Mouse (Mus musculus): ENCODE data around the gene Arl6ip5. TPM values are rescaled to one million over a fixed set of nuclear protein-coding genes. Genes with fewer than 3 reads are reported as not detected.
"Not testable (repeated sequence)": the region's sequence is repeated elsewhere in the genome, so short reads cannot be mapped to it uniquely, and the experiment has no call there.

Gene Arl6ip5
- total and polyA plus RNA-seq, 2 experiments = 25.3 to 27.8 TPM

GRCm38 (mm10) chr6:97258489-97258888 is 48.0 kb downstream of the Arl6ip5 start:
- Histone ChIP-seq H3K36me3 (ENCODE audit: control insufficient read depth, insufficient read depth, low read length) (no peaks in the 10 kb centered on the region), H3K9ac (ENCODE audit: low read depth, low read length) (no peak overlapping the region), H3K27ac (replicated peaks; ENCODE audit: insufficient read depth, low read depth, low read length) (no peak overlapping the region), H3K4me1 (ENCODE audit: control insufficient read depth, insufficient read depth, low read length) (peaks cover 14% of the 10 kb centered on the region; the same call in 1 of the 2 replicates), H3K27me3 (ENCODE audit: control insufficient read depth, insufficient read depth, low read length) (no peaks in the 10 kb centered on the region), H3K79me2 (ENCODE audit: control insufficient read depth, insufficient read depth, low read length) (no peaks in the 10 kb centered on the region), H3K4me3 (ENCODE audit: insufficient read depth, low read depth, low read length) (no peak overlapping the region)
- TF ChIP-seq CTCF (IDR thresholded peaks at IDR 0.05; ENCODE audit: low read depth, low read length) (no peak), POLR2A (IDR thresholded peaks at IDR 0.05; ENCODE audit: extremely low read depth, insufficient read depth, low read length) (no peak)
- 95% methylated on average over 1 of the region's 1 CpGs for whole genome bisulfite sequencing
- DNase-seq (ENCODE audit: extremely low read depth, low read depth, low spot score) = no peak

GRCm38 (mm10) chr6:97259926-97260325 is 49.4 kb downstream of the Arl6ip5 start:
- H3K4me1 ChIP-seq (ENCODE audit: control insufficient read depth, insufficient read depth, low read length) = peaks cover 14% of the 10 kb centered on the region; the same call in 1 of the 2 replicates
- not testable (repeated sequence) for H3K4me3 ChIP-seq (ENCODE audit: insufficient read depth, low read depth, low read length); H3K36me3 ChIP-seq (ENCODE audit: control insufficient read depth, insufficient read depth, low read length); H3K9ac ChIP-seq (ENCODE audit: low read depth, low read length); H3K79me2 ChIP-seq (ENCODE audit: control insufficient read depth, insufficient read depth, low read length); DNase-seq (ENCODE audit: extremely low read depth, low read depth, low spot score); H3K27ac ChIP-seq (replicated peaks; ENCODE audit: insufficient read depth, low read depth, low read length); H3K27me3 ChIP-seq (ENCODE audit: control insufficient read depth, insufficient read depth, low read length)
- WGBS = 95% methylated on average over 2 of the region's 2 CpGs

DNA sequence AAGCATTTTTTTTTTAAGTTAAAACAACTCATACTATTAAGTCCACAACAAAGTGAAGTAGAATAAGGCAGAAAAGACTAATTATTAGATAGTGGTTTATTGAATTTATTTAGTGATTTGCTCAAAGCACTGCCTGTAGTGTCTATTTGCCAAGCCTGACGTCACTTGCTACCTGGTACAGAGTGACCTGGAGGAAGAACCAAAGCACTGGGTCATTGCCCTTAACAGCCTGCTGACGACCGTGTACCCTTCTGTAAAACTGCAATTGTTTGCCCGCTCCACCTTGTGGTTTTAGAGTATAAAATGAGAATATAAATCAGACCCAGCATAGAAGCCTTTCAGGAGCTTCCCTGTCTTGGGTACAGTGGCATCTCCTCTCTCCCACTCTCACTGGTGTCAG is 51.7 kb downstream of the Arl6ip5 start:
- TF ChIP-seq CTCF (IDR thresholded peaks at IDR 0.05; ENCODE audit: low read depth, low read length) = no peak
- TF ChIP-seq POLR2A (IDR thresholded peaks at IDR 0.05; ENCODE audit: extremely low read depth, insufficient read depth, low read length) = no peak
- Histone ChIP-seq H3K9ac (ENCODE audit: low read depth, low read length) (peak overlapping the region; percentile 55), H3K4me3 (ENCODE audit: insufficient read depth, low read depth, low read length) (no peak overlapping the region), H3K27me3 (ENCODE audit: control insufficient read depth, insufficient read depth, low read length) (no peaks in the 10 kb centered on the region), H3K27ac (replicated peaks; ENCODE audit: insufficient read depth, low read depth, low read length) (peak overlapping the region; percentile 98), H3K36me3 (ENCODE audit: control insufficient read depth, insufficient read depth, low read length) (no peaks in the 10 kb centered on the region), H3K79me2 (ENCODE audit: control insufficient read depth, insufficient read depth, low read length) (no peaks in the 10 kb centered on the region), H3K4me1 (ENCODE audit: control insufficient read depth, insufficient read depth, low read length) (peaks cover 20% of the 10 kb centered on the region; the same call in 1 of the 2 replicates)
- 28% methylated on average over 4 of the region's 4 CpGs for WGBS
- DNase-seq (ENCODE audit: extremely low read depth, low read depth, low spot score) = peak; percentile 98

GRCm38 (mm10) chr6:97263750-97264149 is 53.3 kb downstream of the Arl6ip5 start:
- DNase-seq (ENCODE audit: extremely low read depth, low read depth, low spot score) = peak; percentile 56
- not testable (repeated sequence) for H3K9ac ChIP-seq (ENCODE audit: low read depth, low read length); H3K79me2 ChIP-seq (ENCODE audit: control insufficient read depth, insufficient read depth, low read length); H3K36me3 ChIP-seq (ENCODE audit: control insufficient read depth, insufficient read depth, low read length); H3K4me3 ChIP-seq (ENCODE audit: insufficient read depth, low read depth, low read length); H3K27me3 ChIP-seq (ENCODE audit: control insufficient read depth, insufficient read depth, low read length)
- H3K4me1 ChIP-seq (ENCODE audit: control insufficient read depth, insufficient read depth, low read length) = peaks cover 24% of the 10 kb centered on the region
- peak overlapping the region; percentile 88 for H3K27ac ChIP-seq (replicated peaks; ENCODE audit: insufficient read depth, low read depth, low read length)

DNA sequence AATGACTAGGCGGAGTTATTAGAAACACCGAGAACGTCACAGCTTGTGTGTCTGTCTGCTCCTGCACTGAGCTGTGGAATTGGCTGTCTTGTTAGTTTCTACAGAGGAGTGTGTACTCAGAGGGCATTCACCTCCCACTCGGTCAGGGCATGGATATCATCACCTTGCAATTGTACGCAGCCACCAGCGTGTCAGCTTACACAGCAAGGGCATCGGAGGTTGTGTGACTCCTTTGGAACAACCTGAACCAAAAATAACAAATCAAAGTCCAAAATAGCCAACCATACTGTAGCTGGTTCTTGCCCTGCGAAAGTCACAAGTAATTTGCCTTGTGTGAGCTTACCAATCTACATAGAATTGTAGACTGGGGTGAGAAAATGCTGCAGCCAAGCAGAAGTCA is 54.8 kb downstream of the Arl6ip5 start:
- H3K9ac ChIP-seq (ENCODE audit: low read depth, low read length) = no peak overlapping the region
- no peak overlapping the region for H3K4me3 ChIP-seq (ENCODE audit: insufficient read depth, low read depth, low read length)
- H3K4me1 ChIP-seq (ENCODE audit: control insufficient read depth, insufficient read depth, low read length) = peaks cover 28% of the 10 kb centered on the region
- WGBS = 21% methylated on average over 8 of the region's 8 CpGs
- peak; percentile 100 for DNase-seq (ENCODE audit: extremely low read depth, low read depth, low spot score)
- no peak for TF ChIP-seq POLR2A (IDR thresholded peaks at IDR 0.05; ENCODE audit: extremely low read depth, insufficient read depth, low read length)
- TF ChIP-seq CTCF (IDR thresholded peaks at IDR 0.05; ENCODE audit: low read depth, low read length) = no peak
- H3K36me3 ChIP-seq (ENCODE audit: control insufficient read depth, insufficient read depth, low read length) = no peaks in the 10 kb centered on the region
- H3K27ac ChIP-seq (replicated peaks; ENCODE audit: insufficient read depth, low read depth, low read length) = peak overlapping the region; percentile 64
- no peaks in the 10 kb centered on the region for H3K79me2 ChIP-seq (ENCODE audit: control insufficient read depth, insufficient read depth, low read length)
- no peaks in the 10 kb centered on the region for H3K27me3 ChIP-seq (ENCODE audit: control insufficient read depth, insufficient read depth, low read length)

GRCm38 (mm10) chr6:97265705-97266104 is 55.2 kb downstream of the Arl6ip5 start:
- Histone ChIP-seq H3K27ac (replicated peaks; ENCODE audit: insufficient read depth, low read depth, low read length) (peak overlapping the region; percentile 64), H3K36me3 (ENCODE audit: control insufficient read depth, insufficient read depth, low read length) (no peaks in the 10 kb centered on the region), H3K27me3 (ENCODE audit: control insufficient read depth, insufficient read depth, low read length) (no peaks in the 10 kb centered on the region), H3K4me3 (ENCODE audit: insufficient read depth, low read depth, low read length) (no peak overlapping the region), H3K4me1 (ENCODE audit: control insufficient read depth, insufficient read depth, low read length) (peaks cover 32% of the 10 kb centered on the region), H3K79me2 (ENCODE audit: control insufficient read depth, insufficient read depth, low read length) (no peaks in the 10 kb centered on the region), H3K9ac (ENCODE audit: low read depth, low read length) (no peak overlapping the region)
- DNase-seq (ENCODE audit: extremely low read depth, low read depth, low spot score) = no peak
- TF ChIP-seq POLR2A (IDR thresholded peaks at IDR 0.05; ENCODE audit: extremely low read depth, insufficient read depth, low read length) (no peak), CTCF (IDR thresholded peaks at IDR 0.05; ENCODE audit: low read depth, low read length) (no peak)
- 52% methylated on average over 3 of the region's 3 CpGs for WGBS
